Mouse (Mus musculus): ENCODE results near the gene Ankrd39.

The Ankrd39 gene

GRCm38 (mm10) chr1:36572140-36572700, 25.0 kb upstream of the Ankrd39 start:
- DNase-seq (ENCODE audit: low spot score): no peak

GRCm38 (mm10) chr1:36571627-36572026, 24.4 kb upstream of the Ankrd39 start:
- DNase-seq (ENCODE audit: low spot score): no peak

- DNase-seq (ENCODE audit: low spot score): no peak
These were observed 23.1 kb upstream of the Ankrd39 start for GRCm38 (mm10) chr1:36570320-36570719.

- DNase-seq (ENCODE audit: low spot score): no peak
These were observed 22.5 kb upstream of the Ankrd39 start for GRCm38 (mm10) chr1:36569694-36570276.

GRCm38 (mm10) chr1:36568776-36569175, 21.5 kb upstream of the Ankrd39 start:
- no peak for DNase-seq (ENCODE audit: low spot score)

GRCm38 (mm10) chr1:36567818-36568603, 20.8 kb upstream of the Ankrd39 start:
- DNase-seq (ENCODE audit: low spot score): no peak

- no peak for DNase-seq (ENCODE audit: low spot score)
These were observed 19.2 kb upstream of the Ankrd39 start for GRCm38 (mm10) chr1:36566425-36566824.

- no peak for DNase-seq (ENCODE audit: low spot score)
These were observed 16.9 kb upstream of the Ankrd39 start for GRCm38 (mm10) chr1:36564101-36564500.

- no peak for DNase-seq (ENCODE audit: low spot score)
These were observed 16.4 kb upstream of the Ankrd39 start for GRCm38 (mm10) chr1:36563632-36564031.

- no peak for DNase-seq (ENCODE audit: low spot score)
These were observed 16.0 kb upstream of the Ankrd39 start for GRCm38 (mm10) chr1:36563197-36563596.

- no peak for DNase-seq (ENCODE audit: low spot score)
These were observed 15.1 kb upstream of the Ankrd39 start for GRCm38 (mm10) chr1:36562388-36562787.

- no peak for DNase-seq (ENCODE audit: low spot score)
These were observed 13.7 kb upstream of the Ankrd39 start for GRCm38 (mm10) chr1:36560903-36561302.

- no peak for DNase-seq (ENCODE audit: low spot score)
These were observed 12.6 kb upstream of the Ankrd39 start for GRCm38 (mm10) chr1:36559888-36560287.

- DNase-seq (ENCODE audit: low spot score): no peak
These were observed 12.0 kb upstream of the Ankrd39 start for GRCm38 (mm10) chr1:36559256-36559655.

GRCm38 (mm10) chr1:36558031-36558993, 11.1 kb upstream of the Ankrd39 start, which contains the start of gene Sema4c:
Gene Sema4c (minus strand): TSS chr1:36558349.
- DNase-seq (ENCODE audit: low spot score): no peak

GRCm38 (mm10) chr1:36557457-36558011, 10.3 kb upstream of the Ankrd39 start:
- DNase-seq (ENCODE audit: low spot score): no peak

GRCm38 (mm10) chr1:36556553-36557456, 9.6 kb upstream of the Ankrd39 start:
- no peak for DNase-seq (ENCODE audit: low spot score)

GRCm38 (mm10) chr1:36555798-36556395, 8.7 kb upstream of the Ankrd39 start:
- DNase-seq (ENCODE audit: low spot score): no peak

GRCm38 (mm10) chr1:36554633-36555399, 7.6 kb upstream of the Ankrd39 start:
- DNase-seq (ENCODE audit: low spot score): no peak

- no peak for DNase-seq (ENCODE audit: low spot score)
These were observed 5.3 kb upstream of the Ankrd39 start for GRCm38 (mm10) chr1:36552506-36552905.
